Mouse (Mus musculus) myocyte (in vitro differentiated cells): ENCODE measurements around the gene Tnfrsf12a.

Experiments
- CEBPB ChIP-seq: IDR thresholded peaks from 2 replicates; pipeline ENCODE4 v1.6.1; 2011; ENCODE audit warnings: mild to moderate bottlenecking, moderate library complexity; ENCODE audit not compliant: poor library complexity, insufficient read depth, severe bottlenecking
- E2F4 ChIP-seq: IDR thresholded peaks from one replicate; pipeline ENCODE4 v1.6.1; 2011; ENCODE audit warnings: mild to moderate bottlenecking, control low read depth, moderate library complexity; ENCODE audit not compliant: insufficient read depth
- MAX ChIP-seq: IDR thresholded peaks from one replicate; pipeline ENCODE4 v1.6.1; 2011; ENCODE audit warnings: low read depth, mild to moderate bottlenecking, control low read depth
- MYOD1 ChIP-seq, 3 experiments: IDR thresholded peaks; one replicate each; pipeline ENCODE4 v1.6.1; 2011; ENCODE audit warnings: control low read depth in 2 of 3, low read depth in 2 of 3, mild to moderate bottlenecking in 2 of 3, moderate library complexity in 1 of 3; ENCODE audit not compliant: insufficient read length in 2 of 3, control insufficient read depth in 1 of 3
- MYOG ChIP-seq, 3 experiments: IDR thresholded peaks; one replicate each; pipeline ENCODE4 v1.6.1; 2011; ENCODE audit warnings: control low read depth in 2 of 3, low read depth in 2 of 3, mild to moderate bottlenecking in 2 of 3; ENCODE audit not compliant: insufficient read length in 2 of 3, control insufficient read depth in 1 of 3, insufficient read depth in 1 of 3
- POLR2A ChIP-seq: IDR thresholded peaks from one replicate; pipeline ENCODE4 v1.6.1; 2011; ENCODE audit warnings: low read depth, mild to moderate bottlenecking, control low read depth, moderate library complexity; ENCODE audit not compliant: insufficient read length
- POLR2AphosphoS2 ChIP-seq: IDR thresholded peaks from one replicate; pipeline ENCODE4 v1.6.1; 2011; ENCODE audit warnings: low read depth, control low read depth; ENCODE audit not compliant: insufficient read length
- TCF12 ChIP-seq: IDR thresholded peaks from one replicate; pipeline ENCODE4 v1.6.1; 2011; ENCODE audit warnings: mild to moderate bottlenecking, control low read depth; ENCODE audit not compliant: poor library complexity, insufficient read depth, severe bottlenecking
- TCF3 ChIP-seq: IDR thresholded peaks from one replicate; pipeline ENCODE4 v1.6.1; 2011; ENCODE audit warnings: low read depth, control low read depth; ENCODE audit not compliant: insufficient read length
- USF1 ChIP-seq: IDR thresholded peaks from one replicate; pipeline ENCODE4 v1.6.1; 2011; ENCODE audit warnings: low read depth, mild to moderate bottlenecking, control low read depth, moderate library complexity

DNA sequence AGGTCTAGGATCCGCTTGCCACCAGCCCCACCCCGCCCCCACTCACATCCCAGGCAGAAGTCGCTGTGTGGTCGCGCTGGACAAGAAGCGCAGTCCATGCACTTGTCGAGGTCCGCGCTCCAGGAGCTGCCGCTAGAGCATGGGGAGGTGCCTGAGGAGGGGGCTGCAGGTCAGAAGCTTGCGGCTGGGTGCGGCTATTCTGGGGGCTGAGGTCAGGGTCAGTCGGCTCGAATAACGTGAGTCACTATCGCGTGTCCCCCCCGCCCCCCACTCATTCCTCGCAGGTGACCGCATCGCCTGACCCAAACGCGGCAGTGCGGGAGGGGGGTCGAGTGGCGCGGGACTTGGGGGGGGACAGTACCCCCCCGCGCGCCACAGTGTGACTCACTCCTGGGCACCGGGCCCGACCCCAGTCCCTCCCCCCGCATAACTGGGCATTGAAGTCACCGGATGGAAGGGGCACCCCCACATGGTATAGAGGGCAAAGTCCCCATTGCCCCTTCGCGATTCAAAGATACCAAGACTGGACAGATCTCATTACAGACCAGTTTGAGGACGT is 716 bp downstream of the Tnfrsf12a start:
- peak; percentile 71 for TF ChIP-seq POLR2AphosphoS2
- no peak for TF ChIP-seq MAX
- TF ChIP-seq POLR2A: peak; percentile 51
- peak in 2 of 3 experiments; percentile 2 to 34 for TF ChIP-seq MYOG (IDR thresholded peaks at IDR 0.05; ENCODE audit: control insufficient read depth in 1 of 3, insufficient read depth in 1 of 3, insufficient read length in 2 of 3, low read depth in 2 of 3)
- no peak for TF ChIP-seq E2F4
- TF ChIP-seq USF1: no peak
- TF ChIP-seq TCF12: no peak
- TF ChIP-seq MYOD1 (IDR thresholded peaks at IDR 0.05; ENCODE audit: control insufficient read depth in 1 of 3, insufficient read length in 2 of 3, low read depth in 2 of 3): peak in 1 of 3 experiments; percentile 63
- TF ChIP-seq TCF3: peak; percentile 43
- no peak for TF ChIP-seq CEBPB
